Mouse (Mus musculus) lung, embryonic 15.5 days (tissue): ENCODE data around the gene Ncapd2. TPM values are rescaled to one million over a fixed set of nuclear protein-coding genes. Genes with fewer than 3 reads are reported as not detected.

Experiments
- ATAC-seq: fragments of 200-750 bp; cut with Nextera tagmentation; 2 replicates; pipeline ENCODE4 v1.8.0; 2017; ENCODE audit warnings: moderate number of reproducible peaks, borderline replicate concordance; ENCODE audit not compliant: low FRiP score, low TSS enrichment; ENCODE audit errors: extremely low read depth
- H3K27ac ChIP-seq: fragments of 300-500 bp; sonication (generic); 2 replicates; pipeline ENCODE4 v1.5.1; 2015; ENCODE audit warnings: moderate library complexity, mild to moderate bottlenecking, inconsistent platforms
- H3K27me3 ChIP-seq: fragments of 300-500 bp; sonication (generic); 2 replicates; pipeline ENCODE4 v1.6.1; 2015; ENCODE audit warnings: inconsistent platforms
- H3K36me3 ChIP-seq: fragments of 300-500 bp; sonication (generic); 2 replicates; pipeline ENCODE4 v1.6.1; 2015; ENCODE audit warnings: inconsistent platforms
- H3K4me1 ChIP-seq: fragments of 300-500 bp; sonication (generic); 2 replicates; pipeline ENCODE4 v1.6.1; 2015; ENCODE audit warnings: inconsistent platforms
- H3K4me2 ChIP-seq: fragments of 300-500 bp; sonication (generic); 2 replicates; pipeline ENCODE4 v1.6.1; 2015; ENCODE audit warnings: inconsistent platforms, mild to moderate bottlenecking, moderate library complexity
- H3K4me3 ChIP-seq: fragments of 300-500 bp; sonication (generic); 2 replicates; pipeline ENCODE4 v1.5.1; 2015; ENCODE audit warnings: mild to moderate bottlenecking, inconsistent platforms
- H3K9ac ChIP-seq: fragments of 300-500 bp; sonication (generic); 2 replicates; pipeline ENCODE4 v1.6.1; 2015; ENCODE audit warnings: inconsistent platforms
- H3K9me3 ChIP-seq: fragments of 300-500 bp; sonication (generic); 2 replicates; pipeline ENCODE4 v1.6.1; 2016; ENCODE audit warnings: inconsistent platforms
- WGBS: fragments of 180-500 bp; shearing (Covaris S2); methylation state at CpG from one replicate; pipeline ENCODE4 v1.1.7; 2015; 5-methylcytosine and 5-hydroxymethylcytosine counted together
- polyA plus RNA-seq: library from polyadenylated mRNA; unstranded; fragments of >200 nt; fragmentation: Nextera tagmentation; extraction: Ambion mirVana; gene quantifications from 2 replicates; pipeline ENCODE4 v1.2.1, GENCODE M21; 2015

Gene Ncapd2
- polyA plus RNA-seq, 1 experiment from 2014 or later: 136 TPM

DNA sequence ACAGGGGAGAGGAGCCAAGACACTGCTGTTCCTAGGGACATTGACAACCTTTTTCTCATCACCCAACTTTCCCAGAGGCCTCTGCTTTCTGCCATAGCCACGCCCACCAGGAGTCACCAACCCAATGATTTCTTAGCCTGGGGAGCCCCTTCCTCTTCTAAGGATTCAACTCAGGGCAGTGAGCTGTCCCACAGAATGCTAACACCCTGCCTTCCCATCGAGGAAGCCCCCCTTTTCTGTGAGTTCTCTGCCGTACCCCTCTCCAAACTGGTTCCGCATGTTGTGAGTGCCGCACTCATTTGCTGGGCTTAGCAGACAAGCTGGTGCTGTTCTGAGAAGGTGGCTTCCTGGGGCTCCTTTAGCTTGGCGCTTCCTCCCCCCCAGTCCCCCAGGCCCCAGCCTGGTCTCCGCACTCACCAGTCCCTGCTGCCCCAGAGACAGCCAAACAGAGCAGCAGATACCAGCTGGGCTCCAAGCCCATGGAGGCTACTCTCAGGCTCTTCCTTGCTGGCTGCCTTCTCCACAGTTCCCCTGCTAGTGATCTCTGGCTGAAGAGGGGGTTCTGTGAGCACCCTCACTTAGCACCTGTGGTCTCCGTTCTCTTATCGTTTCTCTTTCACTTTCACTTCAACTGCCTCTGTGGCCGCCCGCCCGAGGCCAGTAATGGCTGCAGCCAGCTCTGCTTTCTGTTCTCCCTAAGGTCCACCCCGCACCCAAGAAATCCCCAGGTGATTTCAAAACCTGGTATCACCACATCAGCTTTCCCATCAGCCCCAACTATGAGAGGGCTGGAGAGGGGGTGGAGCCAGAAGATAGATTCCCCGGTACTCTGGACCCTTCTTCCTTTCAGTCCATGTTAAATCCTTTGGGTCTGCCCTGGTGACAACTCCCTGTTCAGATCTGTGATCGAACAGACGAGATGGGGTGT is 39.9 kb upstream of the Ncapd2 start, which contains the start of gene Tapbpl:
Gene Tapbpl, minus strand, starts transcription at position 744 of the 928 bp plus-strand sequence.
- no peaks in the 10 kb centered on the region for H3K27me3 ChIP-seq
- ATAC-seq: peak; percentile 60
- no peaks in the 10 kb centered on the region for H3K36me3 ChIP-seq
- H3K4me2 ChIP-seq: peak within 1 kb of the TSS; percentile 86
- H3K27ac ChIP-seq: peak within 1 kb of the TSS; percentile 86
- no peaks in the 10 kb centered on the region for H3K9me3 ChIP-seq
- H3K4me1 ChIP-seq: peaks cover 27% of the 10 kb centered on the region
- peak within 1 kb of the TSS; percentile 73 for H3K9ac ChIP-seq
- 2% methylated on average over 16 of the region's 16 CpGs for WGBS
- H3K4me3 ChIP-seq: peak within 1 kb of the TSS; percentile 56

DNA sequence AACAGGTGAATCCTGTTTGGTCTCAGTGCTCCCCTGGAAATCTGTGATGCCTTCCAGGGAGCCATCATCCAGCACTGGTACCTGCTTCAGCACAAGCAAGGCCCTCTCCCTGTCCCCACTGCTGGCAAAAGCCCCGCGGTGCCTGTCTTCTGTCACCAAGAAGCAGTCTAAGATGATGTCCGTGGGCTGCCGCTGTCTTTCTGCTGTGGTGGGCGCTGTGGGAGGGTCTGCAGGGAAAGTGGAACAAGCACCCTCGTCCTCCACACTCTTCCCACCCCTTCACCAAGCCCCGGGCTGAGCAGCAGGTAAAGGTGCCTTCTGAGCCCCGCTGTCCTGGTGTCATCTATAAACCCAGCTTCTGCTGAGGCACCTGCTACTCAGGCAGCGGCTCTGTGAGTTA is 39.1 kb upstream of the Ncapd2 start:
- peaks cover 27% of the 10 kb centered on the region for H3K4me1 ChIP-seq
- 0 out of 2 replicates have a peak overlapping the region, but pooled peaks have one; percentile 86 for H3K27ac ChIP-seq
- 55% methylated on average over 9 of the region's 9 CpGs for whole genome bisulfite sequencing
- H3K9me3 ChIP-seq: no peaks in the 10 kb centered on the region
- H3K4me3 ChIP-seq: no peak overlapping the region
- H3K36me3 ChIP-seq: no peaks in the 10 kb centered on the region
- H3K9ac ChIP-seq: no peak overlapping the region
- no peak for ATAC-seq
- H3K27me3 ChIP-seq: no peaks in the 10 kb centered on the region
- peak overlapping the region; percentile 86 for H3K4me2 ChIP-seq

DNA sequence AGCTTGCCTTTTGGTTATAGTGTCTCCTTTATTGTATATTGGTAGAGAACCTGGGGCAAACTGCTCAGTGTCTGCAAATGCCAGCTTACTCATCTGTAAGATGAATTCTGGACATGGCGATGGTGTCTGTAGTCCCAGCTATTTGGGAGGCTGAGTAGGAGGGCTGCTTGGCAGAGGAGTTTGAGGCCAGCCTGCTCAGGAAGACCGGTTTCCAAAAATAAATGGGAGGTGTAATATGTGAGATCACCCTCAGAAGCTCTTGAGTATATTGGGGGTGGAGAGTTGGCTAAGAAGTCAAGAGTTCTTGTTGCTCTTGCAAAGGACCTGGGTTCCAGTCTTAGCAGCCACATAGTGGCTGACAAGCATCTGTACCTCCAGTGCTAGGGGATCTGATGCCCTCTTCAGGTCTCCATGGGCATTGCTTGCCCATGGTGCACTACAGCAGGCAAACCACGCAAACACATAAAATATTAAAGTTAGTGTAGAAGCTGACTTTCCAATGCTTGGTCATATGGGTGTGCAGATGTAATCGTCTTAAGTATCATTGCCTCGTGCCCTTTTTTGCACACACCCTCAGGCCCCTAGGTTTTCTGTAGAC is 34.1 kb upstream of the Ncapd2 start:
- peaks cover 7% of the 10 kb centered on the region; the same call in 1 of the 2 replicates for H3K36me3 ChIP-seq
- no peaks in the 10 kb centered on the region for H3K27me3 ChIP-seq
- no peak for ATAC-seq
- 78% methylated on average over 5 of the region's 5 CpGs for WGBS
- no peak overlapping the region for H3K4me3 ChIP-seq
- no peak overlapping the region for H3K27ac ChIP-seq
- no peak overlapping the region for H3K4me2 ChIP-seq
- no peaks in the 10 kb centered on the region for H3K9me3 ChIP-seq
- H3K9ac ChIP-seq: no peak overlapping the region
- peaks cover under 1% of the 10 kb centered on the region; the same call in 1 of the 2 replicates for H3K4me1 ChIP-seq

DNA sequence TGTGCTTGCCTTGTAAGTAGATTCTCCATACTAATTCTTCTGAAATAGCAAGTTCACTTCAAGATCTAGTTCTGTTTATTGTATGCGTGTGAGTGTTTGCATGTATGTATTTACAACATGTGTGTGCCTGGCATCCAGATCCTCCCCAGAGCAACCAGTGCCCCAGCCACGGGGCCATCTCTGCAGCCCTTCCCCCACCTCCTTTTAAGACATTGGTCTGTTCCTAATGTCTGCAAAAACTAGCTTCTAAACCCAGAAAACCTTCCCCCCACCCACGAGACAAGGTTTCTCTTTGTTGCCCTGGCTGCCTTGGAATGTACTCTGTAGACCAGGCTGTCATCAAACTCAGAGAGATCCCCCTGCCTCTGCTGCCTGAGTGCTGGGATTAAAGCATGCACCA is 31.1 kb upstream of the Ncapd2 start:
- H3K27me3 ChIP-seq: no peaks in the 10 kb centered on the region
- H3K9me3 ChIP-seq: no peaks in the 10 kb centered on the region
- no peak overlapping the region for H3K4me3 ChIP-seq
- H3K9ac ChIP-seq: no peak overlapping the region
- peaks cover 7% of the 10 kb centered on the region; the same call in 1 of the 2 replicates for H3K36me3 ChIP-seq
- H3K4me2 ChIP-seq: no peak overlapping the region
- H3K4me1 ChIP-seq: no peaks in the 10 kb centered on the region; the same call in 1 of the 2 replicates
- peak overlapping the region; percentile 24; the same call in 1 of the 2 replicates for H3K27ac ChIP-seq
- no peak for ATAC-seq
- 67% methylated on average over 3 of the region's 3 CpGs for WGBS

DNA sequence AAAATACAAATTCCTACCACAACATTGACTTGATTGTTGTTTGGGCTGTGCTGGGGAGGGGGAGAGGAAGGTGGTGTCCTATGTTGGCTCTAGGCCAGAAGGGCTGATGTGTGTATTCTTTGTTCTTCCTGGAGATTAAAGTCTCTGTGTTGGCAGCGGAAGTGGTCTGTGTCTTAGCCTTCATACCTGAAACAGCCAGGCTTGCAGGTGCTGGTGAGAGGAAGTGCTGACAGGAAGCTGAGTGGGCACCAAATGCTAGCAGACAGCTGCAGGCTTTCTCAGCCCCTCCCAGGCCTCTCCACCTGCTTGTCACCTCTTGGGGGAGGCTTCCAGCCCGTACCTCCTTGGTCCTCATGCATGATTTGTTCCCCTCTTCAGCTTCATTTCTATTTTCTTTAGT is 30.6 kb upstream of the Ncapd2 start:
- no peak overlapping the region for H3K9ac ChIP-seq
- H3K9me3 ChIP-seq: no peaks in the 10 kb centered on the region
- 41% methylated on average over 2 of the region's 2 CpGs for WGBS
- peak overlapping the region; percentile 24; the same call in 1 of the 2 replicates for H3K27ac ChIP-seq
- ATAC-seq: no peak
- H3K27me3 ChIP-seq: no peaks in the 10 kb centered on the region
- no peak overlapping the region for H3K4me3 ChIP-seq
- peaks cover 7% of the 10 kb centered on the region; the same call in 1 of the 2 replicates for H3K36me3 ChIP-seq
- H3K4me2 ChIP-seq: no peak overlapping the region
- H3K4me1 ChIP-seq: no peaks in the 10 kb centered on the region; the same call in 1 of the 2 replicates

DNA sequence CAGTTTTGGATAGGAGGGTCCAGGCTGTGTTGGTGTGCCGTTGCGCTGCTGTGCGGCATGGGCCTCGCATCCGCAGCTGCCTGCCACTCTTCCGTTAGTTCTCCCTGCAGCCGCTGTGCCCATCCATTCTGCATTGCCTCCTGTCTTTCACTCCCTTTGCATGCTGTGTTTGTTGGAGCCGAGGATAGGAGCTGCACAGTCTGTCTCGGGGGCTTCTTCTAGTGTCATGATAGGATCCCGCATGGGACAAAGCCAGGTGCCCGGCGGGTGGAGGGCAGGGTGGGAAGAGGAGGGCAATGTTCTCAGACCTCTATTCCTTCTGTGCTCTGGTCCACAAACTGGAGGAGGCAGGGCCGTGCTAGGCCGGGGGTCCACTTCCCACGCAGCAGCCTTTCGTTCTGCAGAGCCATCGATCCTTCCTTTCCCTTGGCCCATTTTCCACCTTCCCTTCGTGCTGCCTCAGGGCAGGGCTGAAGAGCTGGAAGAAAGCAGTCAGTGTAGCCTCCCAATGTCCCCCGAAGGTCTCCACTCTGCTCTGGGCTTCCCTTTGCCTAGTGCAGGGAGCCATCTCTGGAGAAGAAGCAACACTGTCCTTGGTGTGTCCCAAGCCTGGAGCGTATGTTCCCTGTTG is 29.7 kb upstream of the Ncapd2 start:
- no peak overlapping the region for H3K27ac ChIP-seq
- 86% methylated on average over 20 of the region's 20 CpGs for WGBS

DNA sequence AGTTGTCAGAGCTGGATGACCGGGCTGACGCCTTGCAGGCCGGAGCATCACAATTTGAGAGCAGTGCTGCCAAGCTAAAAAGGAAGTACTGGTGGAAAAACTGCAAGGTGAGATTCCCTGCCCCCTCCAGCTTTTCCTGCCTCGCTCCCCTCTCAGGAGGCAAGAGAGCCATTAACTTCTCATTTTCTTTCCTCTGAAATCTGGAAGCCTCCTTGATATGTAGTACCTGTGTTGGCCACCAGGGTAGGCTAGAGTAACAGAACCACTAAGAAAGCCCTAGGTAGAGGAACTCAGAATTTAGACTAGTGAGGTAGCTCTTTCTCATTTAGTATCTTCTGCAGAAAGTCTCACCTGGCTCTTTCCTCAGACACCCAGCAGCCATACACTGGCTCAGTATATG is 27.5 kb upstream of the Ncapd2 start:
- Histone ChIP-seq H3K4me2 (no peak overlapping the region), H3K9me3 (no peaks in the 10 kb centered on the region), H3K27ac (no peak overlapping the region), H3K4me1 (peaks cover 10% of the 10 kb centered on the region), H3K9ac (no peak overlapping the region), H3K4me3 (no peak overlapping the region), H3K27me3 (0 out of 2 replicates have a peak, but pooled peaks cover 2% of the 10 kb centered on the region), H3K36me3 (no peaks in the 10 kb centered on the region)
- 62% methylated on average over 4 of the region's 4 CpGs for WGBS
- ATAC-seq: no peak

More for the DNA sequence above, 29.7 kb upstream of the Ncapd2 start:
- H3K4me2 ChIP-seq: no peak overlapping the region
- H3K4me1 ChIP-seq: peaks cover 4% of the 10 kb centered on the region
- H3K4me3 ChIP-seq: no peak overlapping the region
- ATAC-seq: no peak
- no peak overlapping the region for H3K9ac ChIP-seq
- H3K27me3 ChIP-seq: no peaks in the 10 kb centered on the region
- H3K36me3 ChIP-seq: peaks cover 7% of the 10 kb centered on the region; the same call in 1 of the 2 replicates
- no peaks in the 10 kb centered on the region for H3K9me3 ChIP-seq

DNA sequence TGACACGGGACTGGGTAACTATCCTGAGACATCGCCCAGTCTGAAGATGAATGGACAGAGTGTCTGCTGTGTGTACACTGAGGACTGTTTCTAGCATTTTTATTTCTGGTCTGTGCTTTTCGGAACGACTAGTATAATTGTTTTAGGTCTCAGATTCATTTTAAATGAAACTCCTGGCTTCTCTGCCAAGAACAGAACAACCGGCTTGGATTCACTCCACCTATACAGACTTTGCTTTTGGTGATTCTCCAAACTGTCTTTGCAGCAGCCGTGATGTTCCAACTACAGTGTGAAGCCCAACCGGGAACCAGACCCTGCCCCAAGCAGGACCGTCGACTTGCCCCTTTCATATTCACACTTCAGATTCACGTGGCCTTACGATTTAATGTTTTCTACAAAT is 26.4 kb upstream of the Ncapd2 start:
- 73% methylated on average over 11 of the region's 11 CpGs for WGBS
- H3K9me3 ChIP-seq: no peaks in the 10 kb centered on the region
- no peak overlapping the region for H3K4me2 ChIP-seq

DNA sequence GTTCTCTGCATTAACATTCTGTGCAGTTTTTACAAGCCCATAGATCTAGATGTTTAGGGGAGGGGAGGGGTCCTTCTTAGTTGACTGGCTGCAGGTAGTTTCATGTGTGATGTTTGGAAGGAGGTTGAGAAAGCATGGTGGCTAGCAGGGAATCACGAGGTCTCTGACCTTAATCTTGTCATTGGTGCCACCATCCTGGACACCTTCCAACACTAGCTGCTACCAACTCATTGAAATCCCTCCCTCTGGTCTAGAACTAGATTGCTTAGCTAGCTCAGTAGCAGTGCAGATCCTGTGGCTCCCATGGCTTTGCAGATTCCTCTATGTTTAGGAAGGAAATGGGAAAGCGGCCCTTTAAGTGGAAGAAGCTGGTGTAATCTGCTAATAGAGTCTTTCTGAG is 25.4 kb upstream of the Ncapd2 start:
- Histone ChIP-seq H3K36me3 (no peaks in the 10 kb centered on the region), H3K9ac (no peak overlapping the region), H3K4me3 (no peak overlapping the region), H3K9me3 (no peaks in the 10 kb centered on the region), H3K27me3 (0 out of 2 replicates have a peak, but pooled peaks cover 12% of the 10 kb centered on the region), H3K27ac (no peak overlapping the region), H3K4me2 (peak overlapping the region; percentile 95; the same call in 1 of the 2 replicates), H3K4me1 (peaks cover 10% of the 10 kb centered on the region; the same call in 1 of the 2 replicates)
- no peak for ATAC-seq
- 70% methylated on average over 2 of the region's 2 CpGs for WGBS

More for the DNA sequence above, 26.4 kb upstream of the Ncapd2 start:
- Histone ChIP-seq H3K4me1 (peaks cover 10% of the 10 kb centered on the region), H3K27ac (no peak overlapping the region), H3K27me3 (0 out of 2 replicates have a peak, but pooled peaks cover 10% of the 10 kb centered on the region), H3K4me3 (no peak overlapping the region), H3K36me3 (no peaks in the 10 kb centered on the region), H3K9ac (no peak overlapping the region)
- ATAC-seq: no peak

DNA sequence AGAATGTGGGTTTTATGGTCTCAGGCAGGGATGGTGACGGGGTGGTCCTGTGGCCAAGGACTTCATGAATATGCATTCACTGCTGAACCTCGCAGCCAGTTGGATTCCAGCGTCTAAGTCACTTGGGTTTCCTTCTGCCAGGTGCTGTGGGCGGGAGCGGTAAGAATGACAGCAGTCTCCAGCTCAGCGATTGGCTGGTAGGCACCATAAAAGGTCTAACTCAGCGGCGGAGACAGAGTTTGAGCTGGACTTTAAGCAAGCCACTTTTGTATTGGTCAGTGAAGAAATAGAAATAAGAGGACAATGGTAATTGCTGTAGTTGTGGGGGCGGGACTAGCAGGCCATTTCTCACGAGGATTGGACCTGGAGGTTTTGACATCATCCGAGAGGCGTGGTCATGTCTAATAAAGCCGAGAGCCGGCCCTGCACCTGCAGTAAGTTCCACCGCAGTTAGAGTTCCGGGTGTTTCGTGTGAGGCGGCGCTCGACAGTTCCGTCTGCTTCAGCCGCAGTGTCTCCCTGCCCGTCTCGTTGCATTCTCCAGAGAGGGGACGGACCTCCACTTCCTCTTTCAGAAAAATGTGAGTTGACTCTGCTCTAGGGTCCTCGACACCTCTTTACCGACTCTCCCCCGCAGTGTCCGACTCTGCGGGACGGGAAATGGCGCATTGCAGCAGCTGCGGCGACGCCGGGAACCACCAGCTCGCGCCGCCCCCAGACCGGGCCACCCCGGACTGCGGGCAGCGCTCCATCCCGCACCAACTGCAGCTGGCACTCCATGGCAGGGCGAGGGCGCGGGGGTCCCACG is 23.9 kb upstream of the Ncapd2 start, which contains the start of gene Vamp1:
Gene Vamp1, plus strand, starts transcription at position 404 of the 807 bp plus-strand sequence.
- H3K27ac ChIP-seq: peak within 1 kb of the TSS; percentile 82
- peak within 1 kb of the TSS; percentile 75 for H3K9ac ChIP-seq
- H3K27me3 ChIP-seq: 0 out of 2 replicates have a peak, but pooled peaks cover 12% of the 10 kb centered on the region
- H3K4me3 ChIP-seq: peak within 1 kb of the TSS; percentile 60
- H3K4me1 ChIP-seq: peaks cover 10% of the 10 kb centered on the region; the same call in 1 of the 2 replicates
- ATAC-seq: peak; percentile 98
- no peaks in the 10 kb centered on the region for H3K9me3 ChIP-seq
- under 1% methylated on average over 48 of the region's 48 CpGs for WGBS
- H3K36me3 ChIP-seq: no peaks in the 10 kb centered on the region
- H3K4me2 ChIP-seq: peak within 1 kb of the TSS; percentile 95
